Mouse (Mus musculus) erythroid progenitor cell, adult 5-6 weeks (primary cell): Measurements from ENCODE around the gene Flot2. TPM values are rescaled to one million over a fixed set of nuclear protein-coding genes. Genes with fewer than 3 reads are reported as not detected.
A peak's percentile ranks its signal among the peaks of the same experiment; 100 is the strongest.

Source experiments
- ATAC-seq: replicated peaks from 2 replicates; pipeline ENCODE4 v1.8.0; 2016; ENCODE audit warnings: moderate number of reproducible peaks, mild to moderate bottlenecking, moderate TSS enrichment, inconsistent platforms; ENCODE audit not compliant: poor library complexity, low FRiP score, severe bottlenecking
- total RNA-seq, 2 experiments: library from RNA; stranded (forward) in 1 of 2; stranded (reverse) in 1 of 2; fragments of 150-400 nt in 1 of 2; fragments of 186-747, 209-891 nt in 1 of 2; gene quantifications; 2 replicates each; pipeline versions ENCODE4 v1.2.3 to v1.2.4; 2015 to 2017; ENCODE audit warnings: low replicate concordance in 2 of 2

Flot2 gene
- total RNA-seq, 2 experiments from 2014 or later = 17.6 to 24.7 TPM

DNA sequence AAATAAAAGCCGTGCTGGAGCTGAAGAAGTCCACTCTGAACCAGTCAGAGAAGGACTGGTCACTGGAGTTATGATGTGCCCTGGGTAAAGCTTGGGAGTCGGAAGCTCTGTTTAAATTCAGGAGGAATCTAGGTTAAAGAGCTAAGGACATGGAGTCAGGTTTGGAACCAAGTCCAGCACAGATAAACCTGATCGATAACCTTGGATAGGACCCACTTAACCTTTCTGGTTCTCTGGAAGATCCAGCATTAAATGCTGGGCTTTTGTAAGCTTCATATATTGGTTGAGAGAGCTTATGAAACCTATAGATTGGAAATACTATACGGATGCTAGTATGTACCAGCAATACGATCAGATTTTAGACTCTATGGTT lies 57.4 kb downstream of the Flot2 start:
- ATAC-seq = no peak

DNA sequence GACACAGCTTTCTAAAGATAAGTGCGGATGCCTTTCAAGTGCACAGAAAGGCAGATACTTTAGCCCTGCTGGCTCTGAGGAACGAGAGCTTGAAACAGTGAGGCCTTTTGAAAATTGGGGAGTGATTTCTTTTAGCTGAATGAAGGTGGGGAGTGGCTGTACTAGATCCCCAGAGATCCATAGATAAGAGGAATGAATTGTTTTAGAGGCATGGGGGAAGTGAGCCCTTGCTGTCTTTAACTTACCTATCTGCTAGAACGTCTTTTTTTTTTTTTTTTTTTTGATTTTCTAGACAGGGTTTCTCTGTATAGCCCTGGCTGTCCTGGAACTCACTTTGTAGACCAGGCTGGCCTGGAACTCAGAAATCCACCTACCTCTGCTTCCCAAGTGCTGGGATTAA lies 59.3 kb downstream of the Flot2 start:
- no peak for ATAC-seq

DNA sequence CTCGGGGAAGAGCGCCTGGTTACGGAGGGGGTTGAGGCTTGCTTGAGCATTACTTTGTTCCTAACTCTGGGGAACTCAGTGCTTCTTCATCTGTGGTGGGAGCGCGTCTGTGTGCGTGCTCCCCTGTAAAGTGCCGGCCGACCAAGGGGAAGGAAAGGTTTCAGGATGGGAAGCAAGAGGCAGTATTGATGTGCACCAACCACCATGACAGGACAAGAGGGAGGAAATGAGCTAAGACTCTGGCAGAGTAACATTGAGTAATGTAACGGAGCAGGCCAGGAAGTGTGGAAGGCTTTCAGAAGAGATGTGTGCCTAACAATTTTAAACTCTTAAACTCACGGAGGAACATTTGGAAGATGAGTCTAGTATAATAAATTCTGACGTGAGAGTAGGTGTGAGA lies 63.0 kb downstream of the Flot2 start:
- ATAC-seq = no peak

DNA sequence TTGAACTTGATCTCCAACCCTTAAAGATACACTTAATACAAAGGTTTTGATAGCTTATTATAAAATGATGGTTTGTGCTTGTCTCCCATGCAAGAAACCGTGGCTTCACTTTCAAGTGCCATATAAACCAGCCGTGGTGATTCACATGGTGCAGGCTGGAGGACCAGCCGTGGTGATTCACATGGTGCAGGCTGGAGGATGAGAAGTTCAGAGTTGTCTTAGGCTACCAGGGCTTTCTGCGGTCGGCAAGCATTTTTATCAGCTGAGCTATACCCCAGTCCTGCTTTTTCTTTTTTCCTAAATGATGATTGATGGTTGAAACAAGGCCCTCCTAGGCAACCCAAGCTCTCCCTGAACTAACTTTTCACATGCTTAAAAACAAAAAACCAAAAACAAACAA lies 64.4 kb downstream of the Flot2 start:
- no peak for ATAC-seq

DNA sequence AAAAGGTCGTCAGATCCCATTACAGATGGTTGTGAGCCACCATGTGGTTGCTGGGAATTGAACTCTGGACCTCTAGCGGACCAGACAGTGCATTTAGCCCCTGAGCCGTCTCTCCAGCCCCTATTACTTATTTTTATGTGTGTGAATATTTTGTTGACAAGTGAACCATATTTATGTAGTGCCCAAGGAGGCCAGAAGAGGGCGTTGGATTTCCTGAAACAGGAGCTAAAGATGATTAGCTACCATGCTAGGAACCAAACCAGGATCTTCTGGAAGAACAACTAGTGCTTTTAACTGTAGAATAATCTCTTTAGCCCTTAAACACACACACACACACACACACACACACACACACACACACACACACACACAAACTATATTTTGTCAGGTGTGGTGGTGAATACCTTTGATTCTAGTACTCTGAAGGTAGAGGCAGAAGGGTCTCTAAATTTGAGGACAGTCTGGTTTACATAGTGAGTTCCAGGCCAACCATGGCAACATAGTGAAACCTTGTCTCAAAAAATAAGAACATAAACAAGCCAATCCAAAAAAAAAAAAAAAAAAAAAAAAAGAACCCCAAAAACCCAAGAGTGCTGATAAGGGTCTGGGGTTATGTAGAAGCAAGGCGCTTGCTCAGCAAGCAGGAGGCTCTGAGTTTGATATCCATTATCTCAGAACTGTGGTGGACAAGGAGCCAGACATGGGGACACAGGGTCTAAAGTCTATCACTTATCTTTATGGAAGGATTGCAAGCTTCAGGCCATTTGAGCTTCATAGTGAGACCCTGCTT lies 65.4 kb downstream of the Flot2 start:
- 0 out of 2 replicates have a peak, but pooled peaks have one; percentile 62 for ATAC-seq

DNA sequence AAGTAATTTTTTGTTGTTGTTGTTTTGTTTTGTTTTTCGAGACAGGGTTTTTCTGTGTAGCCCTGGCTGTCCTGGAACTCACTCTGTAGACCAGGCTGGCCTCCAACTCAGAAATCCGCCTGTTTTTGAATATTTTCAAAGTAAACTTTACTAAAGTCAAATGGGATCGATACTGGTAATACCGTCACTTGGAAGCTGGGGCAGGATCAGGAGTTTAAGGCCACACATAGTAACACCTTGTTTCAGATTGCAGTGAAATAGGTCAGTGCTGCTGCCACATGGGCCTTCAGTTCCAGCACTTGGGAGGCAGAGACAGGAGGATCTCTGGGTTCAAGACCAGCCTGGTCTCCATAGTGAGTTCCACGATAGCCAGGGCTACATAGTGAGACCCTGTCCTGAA lies 66.8 kb downstream of the Flot2 start:
- no peak for ATAC-seq

Other genes with a start within 250 kb of the Flot2 start
- gene Pipox, start 143.8 kb upstream of the Flot2 start, total RNA-seq (2015; ENCODE audit: low replicate concordance) = not detected in 2 replicates
- gene Pipox, start 143.8 kb upstream of the Flot2 start, total RNA-seq (2017; ENCODE audit: low replicate concordance) = not detected in 2 replicates
- gene Sez6, start 107.1 kb upstream of the Flot2 start, total RNA-seq (2015; ENCODE audit: low replicate concordance) = not detected in 2 replicates
- gene Sez6, start 107.1 kb upstream of the Flot2 start, total RNA-seq (2017; ENCODE audit: low replicate concordance) = not detected in 2 replicates
- 45.7 and 92.3 TPM in 2 replicates for gene Phf12, start 55.2 kb upstream of the Flot2 start, total RNA-seq (2015; ENCODE audit: low replicate concordance)
- gene Phf12, start 55.2 kb upstream of the Flot2 start, total RNA-seq (2017; ENCODE audit: low replicate concordance) = 27.2 and 39.9 TPM in 2 replicates
- 10.1 and 10.8 TPM in 2 replicates for gene Dhrs13, start 5.7 kb upstream of the Flot2 start, total RNA-seq (2015; ENCODE audit: low replicate concordance)
- 7.1 and 10.8 TPM in 2 replicates for gene Dhrs13, start 5.7 kb upstream of the Flot2 start, total RNA-seq (2017; ENCODE audit: low replicate concordance)
- gene Eral1, start 42.5 kb downstream of the Flot2 start, total RNA-seq (2015; ENCODE audit: low replicate concordance) = 4.0 and 5.0 TPM in 2 replicates
- 3.6 and 6.7 TPM in 2 replicates for gene Eral1, start 42.5 kb downstream of the Flot2 start, total RNA-seq (2017; ENCODE audit: low replicate concordance)
- gene Fam222b, start 56.7 kb downstream of the Flot2 start, total RNA-seq (2015; ENCODE audit: low replicate concordance) = 2.9 and 4.3 TPM in 2 replicates
- 0.45 and 1.5 TPM in 2 replicates for gene Fam222b, start 56.7 kb downstream of the Flot2 start, total RNA-seq (2017; ENCODE audit: low replicate concordance)
- 11.3 and 35.3 TPM in 2 replicates for gene Traf4, start 127.7 kb downstream of the Flot2 start, total RNA-seq (2015; ENCODE audit: low replicate concordance)
- 14.6 and 16.1 TPM in 2 replicates for gene Traf4, start 127.7 kb downstream of the Flot2 start, total RNA-seq (2017; ENCODE audit: low replicate concordance)
- gene Nek8, start 138.7 kb downstream of the Flot2 start, total RNA-seq (2015; ENCODE audit: low replicate concordance) = 43.2 and 79.6 TPM in 2 replicates
- gene Nek8, start 138.7 kb downstream of the Flot2 start, total RNA-seq (2017; ENCODE audit: low replicate concordance) = 35.9 and 76.8 TPM in 2 replicates
- gene Tlcd1, start 138.8 kb downstream of the Flot2 start, total RNA-seq (2015; ENCODE audit: low replicate concordance) = 174 and 194 TPM in 2 replicates
- gene Tlcd1, start 138.8 kb downstream of the Flot2 start, total RNA-seq (2017; ENCODE audit: low replicate concordance) = 107 and 197 TPM in 2 replicates
- 1,034 and 1,190 TPM in 2 replicates for gene Rpl23a, start 145.7 kb downstream of the Flot2 start, total RNA-seq (2015; ENCODE audit: low replicate concordance)
- 811 and 1,012 TPM in 2 replicates for gene Rpl23a, start 145.7 kb downstream of the Flot2 start, total RNA-seq (2017; ENCODE audit: low replicate concordance)
- gene Rab34, start 150.5 kb downstream of the Flot2 start, total RNA-seq (2015; ENCODE audit: low replicate concordance) = 2.9 TPM in 1 of 2 replicates, not detected in the other
- 2.6 and 7.1 TPM in 2 replicates for gene Rab34, start 150.5 kb downstream of the Flot2 start, total RNA-seq (2017; ENCODE audit: low replicate concordance)
- gene Proca1, start 155.5 kb downstream of the Flot2 start, total RNA-seq (2015; ENCODE audit: low replicate concordance) = not detected in 2 replicates
- not detected in 2 replicates for gene Proca1, start 155.5 kb downstream of the Flot2 start, total RNA-seq (2017; ENCODE audit: low replicate concordance)
- gene Sdf2, start 207.8 kb downstream of the Flot2 start, total RNA-seq (2015; ENCODE audit: low replicate concordance) = 39.6 and 52.4 TPM in 2 replicates
- 15.8 and 21.6 TPM in 2 replicates for gene Sdf2, start 207.8 kb downstream of the Flot2 start, total RNA-seq (2017; ENCODE audit: low replicate concordance)
- gene Supt6, start 208.1 kb downstream of the Flot2 start, total RNA-seq (2015; ENCODE audit: low replicate concordance) = 22.2 and 30.6 TPM in 2 replicates
- 21.3 and 27.7 TPM in 2 replicates for gene Supt6, start 208.1 kb downstream of the Flot2 start, total RNA-seq (2017; ENCODE audit: low replicate concordance)
- 53.7 and 76.3 TPM in 2 replicates for gene 2610507B11Rik, start 223.8 kb downstream of the Flot2 start, total RNA-seq (2015; ENCODE audit: low replicate concordance)
- gene 2610507B11Rik, start 223.8 kb downstream of the Flot2 start, total RNA-seq (2017; ENCODE audit: low replicate concordance) = 77.1 and 80.1 TPM in 2 replicates